Mouse (Mus musculus) cortical plate, adult 2 months (tissue): ENCODE measurements around the gene Phc2. TPM values are rescaled to one million over a fixed set of nuclear protein-coding genes. Genes with fewer than 3 reads are reported as not detected.

Experiments
- H3K27ac ChIP-seq: fragments of 200-500 bp; 2 replicates; pipeline ENCODE4 v1.5.1; 2012; ENCODE audit warnings: low read length, control low read depth, inconsistent platforms; ENCODE audit not compliant: insufficient read depth
- H3K4me1 ChIP-seq: fragments of 200-500 bp; 2 replicates; pipeline ENCODE4 v1.6.1; 2011; ENCODE audit warnings: low read length; ENCODE audit not compliant: control insufficient read depth, insufficient read depth
- H3K4me3 ChIP-seq: fragments of 200-500 bp; 2 replicates; pipeline ENCODE4 v1.5.1; 2011; ENCODE audit warnings: mild to moderate bottlenecking, low read length, control low read depth; ENCODE audit not compliant: insufficient read depth
- CTCF ChIP-seq: fragments of 200-500 bp; IDR thresholded peaks from 2 replicates; pipeline ENCODE4 v1.5.1; 2011; ENCODE audit warnings: mild to moderate bottlenecking, control low read depth, low read length; ENCODE audit not compliant: insufficient read depth; ENCODE audit errors: extremely low read depth
- POLR2A ChIP-seq: fragments of 200-500 bp; IDR thresholded peaks from 2 replicates; pipeline ENCODE4 v1.6.1; 2011; ENCODE audit warnings: mild to moderate bottlenecking, low read length, control low read depth; ENCODE audit not compliant: insufficient read depth; ENCODE audit errors: extremely low read depth
- polyA plus RNA-seq: library from polyadenylated mRNA; depleted of rRNA; stranded (reverse); fragments of >200 nt; gene quantifications from 2 replicates; pipeline ENCODE4 v1.2.3, GENCODE M21; 2012

Phc2 gene
- polyA plus RNA-seq, 1 experiment, result 92.4 TPM

- no peak for TF ChIP-seq CTCF
- no peak for TF ChIP-seq POLR2A
Observed at GRCm38 (mm10) chr4:128699916-128700315, 45.4 kb downstream of the Phc2 start.

DNA sequence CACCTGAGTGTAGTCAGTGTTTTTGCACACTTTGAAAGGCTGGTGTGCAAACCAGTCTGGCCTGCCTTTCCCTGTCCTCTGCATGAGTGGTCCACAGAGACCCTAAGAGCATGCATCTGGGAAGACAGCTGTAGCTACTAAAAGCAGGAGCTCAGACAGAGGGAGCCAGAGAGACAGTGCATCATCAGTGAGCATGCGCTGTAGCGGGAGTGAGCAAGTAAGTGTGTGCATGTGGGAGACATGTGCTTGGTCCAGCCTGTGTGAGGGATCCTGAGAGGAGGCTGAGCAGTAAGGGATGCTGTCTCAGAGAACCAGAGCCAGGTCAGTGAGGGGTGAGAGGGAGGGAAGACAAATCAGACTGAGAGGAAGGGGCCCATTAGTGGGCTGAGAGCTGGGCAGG is 46.0 kb downstream of the Phc2 start:
- Histone ChIP-seq H3K4me3 (no peak overlapping the region), H3K4me1 (peaks cover 11% of the 10 kb centered on the region), H3K27ac (no peak overlapping the region)
- TF ChIP-seq POLR2A (no peak), CTCF (peak; percentile 18; the same call in 1 of the 2 replicates)

More at GRCm38 (mm10) chr4:128699916-128700315, 45.4 kb downstream of the Phc2 start:
- Histone ChIP-seq H3K27ac (no peak overlapping the region), H3K4me3 (no peak overlapping the region), H3K4me1 (peaks cover 18% of the 10 kb centered on the region)

DNA sequence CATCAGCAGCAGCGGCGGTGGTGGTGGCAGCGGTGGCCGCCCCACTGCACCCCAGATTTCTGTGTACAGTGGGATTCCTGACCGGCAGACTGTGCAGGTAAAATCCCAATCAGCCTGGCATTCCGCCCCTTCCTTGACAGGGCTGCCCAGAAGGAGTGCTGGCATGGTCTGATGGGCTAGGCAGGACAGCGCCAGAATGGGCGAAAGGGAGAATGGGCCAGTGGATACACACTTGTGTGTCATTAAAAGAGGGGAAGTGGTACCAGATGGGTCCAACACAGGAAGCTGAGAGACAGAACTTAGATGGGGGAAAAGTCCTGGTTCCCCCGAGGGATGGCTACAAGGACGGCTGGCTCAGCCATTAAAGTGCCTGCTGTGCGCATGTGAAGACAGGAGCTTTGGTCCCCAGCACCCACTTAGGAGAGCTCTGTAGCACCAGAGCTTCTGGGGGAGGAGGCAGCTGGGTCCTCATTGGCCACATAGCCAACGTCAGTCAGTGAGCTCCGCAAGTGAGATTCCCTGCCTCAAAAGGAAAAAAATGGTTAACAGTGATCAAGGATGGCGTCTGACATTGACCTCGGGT is 50.7 kb downstream of the Phc2 start:
- Histone ChIP-seq H3K4me3 (no peak overlapping the region), H3K27ac (no peak overlapping the region), H3K4me1 (no peaks in the 10 kb centered on the region)
- no peak for TF ChIP-seq POLR2A
- no peak for TF ChIP-seq CTCF

GRCm38 (mm10) chr4:128706626-128707025 is 52.1 kb downstream of the Phc2 start:
- H3K4me3 ChIP-seq, result no peak overlapping the region
- no peaks in the 10 kb centered on the region for H3K4me1 ChIP-seq
- no peak overlapping the region for H3K27ac ChIP-seq
- TF ChIP-seq CTCF (no peak), POLR2A (no peak)

- Histone ChIP-seq H3K4me1 (no peaks in the 10 kb centered on the region), H3K27ac (no peak overlapping the region), H3K4me3 (no peak overlapping the region)
- no peak for TF ChIP-seq POLR2A
- TF ChIP-seq CTCF, result no peak
Observed at GRCm38 (mm10) chr4:128707384-128707783, 52.9 kb downstream of the Phc2 start.

DNA sequence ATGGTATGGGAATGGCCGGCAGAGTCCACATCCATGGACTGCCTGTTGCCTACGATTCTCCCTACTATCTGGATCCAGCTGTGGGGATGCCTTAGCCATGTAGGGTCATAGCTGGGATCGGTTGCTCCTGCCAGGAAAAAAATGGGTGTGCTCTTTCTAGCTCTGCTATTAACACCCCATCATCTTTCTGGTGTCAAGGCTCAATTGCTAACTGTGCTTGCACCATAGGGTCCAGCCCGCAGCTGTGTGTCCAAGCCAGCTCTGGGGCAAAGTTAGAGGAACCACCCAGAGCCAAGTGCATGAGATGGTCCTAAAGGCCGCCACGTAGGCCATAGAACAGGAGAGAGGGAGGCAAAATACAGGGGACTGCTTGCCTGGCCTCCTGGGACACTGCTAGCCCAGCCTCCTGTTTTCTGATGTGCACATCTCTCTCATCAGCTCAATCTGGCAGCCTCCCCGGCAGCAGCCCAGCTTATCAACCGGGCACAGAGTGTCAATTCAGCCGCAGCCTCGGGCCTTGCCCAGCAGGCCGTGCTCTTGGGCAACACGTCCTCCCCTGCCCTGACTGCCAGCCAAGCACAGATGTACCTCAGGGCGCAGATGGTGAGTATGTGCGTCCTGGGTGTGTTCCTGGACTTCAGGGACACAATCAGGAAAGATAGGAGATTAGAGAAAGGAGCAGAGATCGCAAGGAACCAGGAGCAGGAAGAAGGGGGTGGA is 54.7 kb downstream of the Phc2 start:
- Histone ChIP-seq H3K4me1 (no peaks in the 10 kb centered on the region), H3K27ac (no peak overlapping the region), H3K4me3 (no peak overlapping the region)
- no peak for TF ChIP-seq POLR2A
- no peak for TF ChIP-seq CTCF

GRCm38 (mm10) chr4:128709781-128710166 is 55.3 kb downstream of the Phc2 start:
- Histone ChIP-seq H3K27ac (no peak overlapping the region), H3K4me1 (no peaks in the 10 kb centered on the region)
- TF ChIP-seq CTCF (no peak), POLR2A (no peak)

GRCm38 (mm10) chr4:128710286-128710685 is 55.8 kb downstream of the Phc2 start:
- TF ChIP-seq CTCF (no peak), POLR2A (no peak)

More at GRCm38 (mm10) chr4:128709781-128710166, 55.3 kb downstream of the Phc2 start:
- H3K4me3 ChIP-seq, result no peak overlapping the region

DNA sequence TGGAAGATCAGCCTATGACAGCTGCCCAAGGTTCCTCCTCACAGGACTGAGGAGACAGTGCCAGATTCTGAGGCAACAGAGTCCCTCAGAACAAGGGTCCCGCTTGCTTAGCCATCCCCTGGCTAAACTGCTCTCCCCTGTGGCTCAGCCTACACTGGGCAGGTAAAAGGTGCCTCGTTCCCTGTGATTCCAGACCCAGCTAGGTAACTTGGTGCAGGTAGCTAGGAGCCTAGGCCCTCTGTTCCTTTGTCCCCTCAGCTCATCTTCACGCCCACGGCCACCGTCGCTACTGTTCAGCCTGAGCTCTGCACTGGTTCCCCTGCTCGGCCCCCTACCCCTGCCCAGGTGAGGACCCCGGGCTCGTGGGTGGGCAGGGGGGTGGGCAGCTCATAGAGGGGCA is 56.3 kb downstream of the Phc2 start:
- no peak for TF ChIP-seq CTCF
- no peak for TF ChIP-seq POLR2A
- H3K4me3 ChIP-seq, result no peak overlapping the region
- H3K27ac ChIP-seq, result no peak overlapping the region
- H3K4me1 ChIP-seq, result peaks cover 3% of the 10 kb centered on the region

More at GRCm38 (mm10) chr4:128710286-128710685, 55.8 kb downstream of the Phc2 start:
- Histone ChIP-seq H3K4me3 (no peak overlapping the region), H3K27ac (no peak overlapping the region), H3K4me1 (no peaks in the 10 kb centered on the region)
